Mouse (Mus musculus): ENCODE results near the gene Idh3g.
"Not testable (repeated sequence)": the region's sequence is repeated elsewhere in the genome, so short reads cannot be mapped to it uniquely, and the experiment has no call there.

DNA sequence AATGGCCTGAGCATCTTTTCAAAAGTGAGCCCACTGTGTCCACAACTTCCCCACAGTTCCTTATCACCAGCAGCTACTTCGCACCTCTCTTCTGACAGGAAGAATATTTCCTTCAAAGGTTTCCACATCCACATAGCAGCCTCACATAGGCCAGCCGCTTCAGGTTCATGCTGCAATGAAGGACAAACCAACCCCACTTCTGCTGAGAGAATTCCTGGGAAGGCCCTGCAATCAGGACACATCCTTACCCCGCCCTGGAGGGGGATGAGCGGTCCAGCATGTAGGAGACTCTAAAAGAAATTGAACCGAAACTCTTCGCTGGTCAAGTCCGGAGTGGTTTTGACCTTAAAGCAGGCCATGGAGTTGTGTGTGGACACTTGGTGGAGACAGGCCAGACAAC is 46.9 kb downstream of the Idh3g start:
- not testable (repeated sequence) for TF ChIP-seq CTCF (conservative IDR thresholded peaks at IDR 0.05; ENCODE audit: insufficient read depth, insufficient read length, low read depth, low read length); POLR2A (IDR thresholded peaks at IDR 0.05; ENCODE audit: low read depth, low read length)

Measured in kidney, adult 2 months (tissue).